Mouse (Mus musculus) bone marrow macrophage, adult 2 months (primary cell): ENCODE data around the gene Ablim1.

ENCODE experiments used
- CTCF ChIP-seq: IDR thresholded peaks from 2 replicates; pipeline ENCODE4 v1.5.1; 2012; ENCODE audit warnings: low read depth, mild to moderate bottlenecking, low read length, moderate library complexity
- POLR2A ChIP-seq: IDR thresholded peaks from 2 replicates; pipeline ENCODE4 v1.6.1; 2012; ENCODE audit warnings: mild to moderate bottlenecking, low read depth, low read length, borderline replicate concordance

GRCm38 (mm10) chr19:57210924-57211323 lies 103.8 kb downstream of the Ablim1 start:
- TF ChIP-seq CTCF, result no peak
- TF ChIP-seq POLR2A, result no peak
